Mouse (Mus musculus) heart, adult 10 weeks (tissue): ENCODE measurements around the gene Uts2r. TPM values are rescaled to one million over a fixed set of nuclear protein-coding genes. Genes with fewer than 3 reads are reported as not detected.

Source experiments
- polyA plus RNA-seq: library from polyadenylated mRNA; stranded (reverse); fragments of 350-450 nt; fragmentation: Illumina TruSeq; extraction: RNeasy Lipid Tissue Mini Kit (QIAGEN cat#74804); gene quantifications from one replicate; pipeline ENCODE4 v1.2.3, GENCODE M21; 2014; ENCODE audit warnings: low read depth, low replicate concordance

The Uts2r gene
- polyA plus RNA-seq = 0.79 TPM

GRCm38 (mm10) chr11:121159971-121160370 lies at the start of gene Uts2r:
Gene Uts2r, plus strand, starts transcription at chr11:121160271.

GRCm38 (mm10) chr11:121118577-121118976 lies 41.5 kb upstream of the Uts2r start, which contains the start of gene Tex19.2:
Gene Tex19.2, minus strand, starts transcription at chr11:121118677.

DNA sequence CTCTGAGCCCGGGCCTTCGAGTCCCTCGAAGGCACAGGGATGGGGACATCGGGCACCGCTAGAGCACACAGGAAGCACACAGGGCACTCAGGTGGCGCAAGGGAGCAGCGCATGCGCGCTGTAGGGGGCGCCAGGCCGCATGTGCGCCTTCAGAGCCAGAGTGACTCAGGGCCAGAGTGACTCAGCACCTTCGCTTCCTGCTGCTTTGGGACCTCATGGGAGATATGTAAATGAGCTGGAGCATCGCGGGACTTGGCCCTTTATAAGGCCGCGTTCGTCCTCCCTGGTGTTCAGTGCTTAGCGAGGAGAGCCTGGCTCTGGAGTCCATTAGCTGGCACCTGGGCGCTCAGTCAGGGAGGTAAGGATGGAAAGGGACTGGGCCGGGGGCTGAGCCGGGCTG lies 14.2 kb upstream of the Uts2r start, which contains the start of gene Tex19.1:
Gene Tex19.1 (plus strand): TSS at position 279 of the 400 bp plus-strand sequence.

DNA sequence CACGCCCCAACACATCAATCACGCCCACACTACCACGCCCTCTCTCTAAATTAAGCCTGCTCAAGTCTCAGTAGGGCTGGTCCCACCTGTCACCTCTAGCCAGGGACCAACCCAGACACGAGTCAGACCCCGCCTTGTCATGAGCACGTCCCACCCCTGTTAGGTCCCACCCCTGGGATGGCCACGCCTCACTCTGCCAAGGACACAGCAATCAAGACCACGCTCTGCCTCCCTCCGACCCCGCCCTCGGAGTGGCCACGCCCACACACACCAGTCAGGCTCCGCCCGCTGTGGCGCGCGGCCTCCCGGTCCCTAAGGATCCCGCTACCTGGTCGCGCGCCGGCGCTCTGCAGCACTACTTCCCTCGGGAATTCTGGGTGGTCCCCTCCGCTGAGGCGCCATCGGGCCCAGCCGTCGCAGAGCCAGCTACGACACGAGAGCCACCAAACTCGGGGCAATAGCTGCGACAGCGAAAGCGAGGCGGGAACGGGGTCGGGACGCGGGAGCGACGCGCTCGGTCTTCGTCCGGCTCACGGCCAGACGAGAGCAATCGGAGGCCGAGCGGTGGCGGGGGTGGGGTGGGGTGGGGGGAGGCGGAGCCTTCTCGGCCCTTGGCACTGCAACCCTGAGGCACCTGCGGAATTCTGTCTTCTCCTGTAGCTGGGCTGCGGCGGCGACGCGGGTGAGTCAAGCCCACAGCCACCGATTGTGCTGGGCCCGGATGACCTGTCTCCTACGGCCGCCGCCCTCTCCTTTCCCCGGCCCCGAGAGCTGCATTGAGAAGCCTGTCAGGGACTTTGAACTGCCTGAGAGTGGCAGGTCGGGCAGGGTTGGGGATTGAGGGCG lies 44.3 kb downstream of the Uts2r start, which contains the start of the genes Hexdc and Ogfod3:
Gene Hexdc (plus strand): TSS at position 273 of the 846 bp plus-strand sequence.
Gene Ogfod3 (minus strand): TSS at position 551 of the 846 bp plus-strand sequence.

Other genes starting within 250 kb of the Uts2r start
- 1.6 TPM for gene Ccdc57, start 227.4 kb upstream of the Uts2r start, polyA plus RNA-seq
- gene Slc16a3, start 211.8 kb upstream of the Uts2r start, polyA plus RNA-seq = 1.8 TPM
- gene Csnk1d, start 168.9 kb upstream of the Uts2r start, polyA plus RNA-seq = 49.3 TPM
- gene Cd7, start 120.9 kb upstream of the Uts2r start, polyA plus RNA-seq = 0.99 TPM
- gene Sectm1b, start 96.7 kb upstream of the Uts2r start, polyA plus RNA-seq = 0.42 TPM
- gene Sectm1a, start 79.1 kb upstream of the Uts2r start, polyA plus RNA-seq = not detected
- gene Tex19.2, start 41.6 kb upstream of the Uts2r start, polyA plus RNA-seq = not detected
- not detected for gene Tex19.1, start 14.1 kb upstream of the Uts2r start, polyA plus RNA-seq
- 11.8 TPM for gene Hexdc, start 44.2 kb downstream of the Uts2r start, polyA plus RNA-seq
- gene Ogfod3, start 44.4 kb downstream of the Uts2r start, polyA plus RNA-seq = 21.4 TPM
- gene Cybc1, start 69.1 kb downstream of the Uts2r start, polyA plus RNA-seq = 13.7 TPM
- 54.9 TPM for gene Narf, start 77.0 kb downstream of the Uts2r start, polyA plus RNA-seq
- gene Foxk2, start 99.7 kb downstream of the Uts2r start, polyA plus RNA-seq = 16.7 TPM
- 41.8 TPM for gene Wdr45b, start 194.2 kb downstream of the Uts2r start, polyA plus RNA-seq
- 3.7 TPM for gene Rab40b, start 228.0 kb downstream of the Uts2r start, polyA plus RNA-seq